Mouse (Mus musculus): Measurements from ENCODE around the gene Tbc1d10b.

The Tbc1d10b gene

GRCm38 (mm10) chr7:127157548-127157947 is 50.7 kb downstream of the Tbc1d10b start:
- no peak for DNase-seq (ENCODE audit: low spot score)

DNA sequence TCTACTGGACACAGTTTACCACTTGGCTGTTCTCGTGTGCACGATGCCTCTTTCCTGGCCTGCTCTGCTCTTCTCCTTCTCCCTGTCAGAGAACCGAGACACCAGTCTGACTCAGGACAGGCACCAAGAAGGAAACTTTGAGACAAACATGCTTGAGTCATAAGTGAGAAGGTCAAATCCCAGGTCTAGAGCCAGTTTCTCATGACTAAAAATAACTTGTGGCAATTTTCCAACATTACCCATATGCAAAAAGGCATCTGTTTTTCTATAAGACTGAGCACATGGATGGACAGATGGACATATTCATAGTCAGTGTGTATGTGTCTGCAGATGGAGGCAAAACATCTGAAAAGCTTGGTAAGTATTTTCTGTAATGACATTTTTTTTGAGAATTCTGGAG is 54.8 kb downstream of the Tbc1d10b start:
- no peak for DNase-seq (ENCODE audit: low spot score)

DNA sequence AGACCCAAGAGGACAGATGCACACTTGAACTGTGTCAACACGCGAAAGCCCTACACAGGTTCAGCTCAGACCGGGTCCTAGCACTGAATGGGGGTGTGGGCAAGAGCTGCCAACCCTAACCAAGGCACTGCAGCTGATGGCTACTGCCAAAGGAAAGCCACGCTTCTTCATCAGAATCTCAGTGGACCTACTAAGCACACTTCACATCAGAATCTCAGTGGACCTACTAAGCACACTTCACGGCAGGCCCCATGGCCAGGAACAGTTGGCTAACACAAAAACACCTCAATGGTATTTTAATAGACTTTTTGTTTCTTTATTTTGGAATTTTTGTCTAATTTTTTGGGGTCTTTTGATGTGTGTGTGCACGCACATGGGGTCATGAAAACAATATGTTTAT is 55.8 kb downstream of the Tbc1d10b start:
- no peak for DNase-seq (ENCODE audit: low spot score)

GRCm38 (mm10) chr7:127147901-127148300 is 60.4 kb downstream of the Tbc1d10b start:
- no peak for DNase-seq (ENCODE audit: low spot score)

Measured in layer of hippocampus, adult 11-12 months (tissue).